19 mouse cellular contexts compared by ENCODE assay signal in genomic region chr7:142699334-142699860, GRCm38 (mm10). TPM values are rescaled to one million over a fixed set of nuclear protein-coding genes. Genes with fewer than 3 reads are reported as not detected.
DNase-seq lines count a peak whose midpoint lies in the region; ATAC-seq and TF ChIP-seq lines count a peak whose summit lies in the region.
"Had no signal": no experiment of that assay in that cellular context is flagged by ENCODE, and none has a peak within 500 bp of the region (broad histone marks: within the 10 kb centered on the region; RNA-seq: fewer than 3 reads in every experiment).

No protein-coding gene starts in this region.

- no peak overlapping the region for H3K4me2 ChIP-seq in embryonic facial prominence, embryonic 14.5 days (ENCODE audit: low read depth, low read length)
- H3K4me2 ChIP-seq in lung, embryonic 14.5 days, result no peak overlapping the region
- H3K4me2 ChIP-seq: liver, embryonic 15.5 days; neural tube, embryonic 13.5 days had no signal

- TF ChIP-seq POLR2A in lung, adult 2 months (IDR thresholded peaks at IDR 0.05; ENCODE audit: borderline replicate concordance, extremely low read depth, low read depth, low read length), result no peak
- TF ChIP-seq POLR2A in cerebellum, adult 2 months (IDR thresholded peaks at IDR 0.05; ENCODE audit: borderline replicate concordance, insufficient read depth, low read length), result no peak

- H3K9ac ChIP-seq in embryonic facial prominence, embryonic 14.5 days (ENCODE audit: low read depth, low read length), result no peak overlapping the region
- H3K9ac ChIP-seq in lung, embryonic 14.5 days, result no peak overlapping the region
- H3K9ac ChIP-seq: forebrain, postnatal 0 days; liver, embryonic 15.5 days; neural tube, embryonic 13.5 days had no signal

- H3K4me1 ChIP-seq in embryonic facial prominence, embryonic 14.5 days (ENCODE audit: control insufficient read depth, insufficient read depth, low read length), result no peaks in the 10 kb centered on the region
- H3K4me1 ChIP-seq in embryonic facial prominence, embryonic 10.5 days, result no peaks in the 10 kb centered on the region
- no peaks in the 10 kb centered on the region for H3K4me1 ChIP-seq in lung, embryonic 14.5 days (ENCODE audit: insufficient read depth)
- H3K4me1 ChIP-seq in lung, adult 2 months (ENCODE audit: control insufficient read depth, insufficient read depth, low read length), result no peaks in the 10 kb centered on the region
- H3K4me1 ChIP-seq in cerebellum, adult 2 months (ENCODE audit: control insufficient read depth, insufficient read depth, low read length), result no peaks in the 10 kb centered on the region
- H3K4me1 ChIP-seq: liver, embryonic 15.5 days; neural tube, embryonic 13.5 days had no signal

- no peak for ATAC-seq in embryonic facial prominence, embryonic 14.5 days (ENCODE audit: low read depth)
- ATAC-seq in lung, embryonic 14.5 days (ENCODE audit: insufficient read depth), result no peak
- no peak for ATAC-seq in activated CD4-positive, CD25-positive, alpha-beta regulatory T cell, adult 4 months
- ATAC-seq: forebrain, postnatal 0 days; midbrain, embryonic 16.5 days had no signal

- H3K27ac ChIP-seq in embryonic facial prominence, embryonic 14.5 days (replicated peaks; ENCODE audit: low read depth, low read length), result no peak overlapping the region
- no peak overlapping the region for H3K27ac ChIP-seq in embryonic facial prominence, embryonic 10.5 days (replicated peaks)
- H3K27ac ChIP-seq in lung, embryonic 14.5 days (ENCODE audit: low read depth), result no peak overlapping the region
- no peak overlapping the region; the same call in 1 of the 2 replicates for H3K27ac ChIP-seq in gastrocnemius, adult 2 months
- H3K27ac ChIP-seq in cerebellum, adult 2 months (ENCODE audit: insufficient read depth, low read length), result no peak overlapping the region
- H3K27ac ChIP-seq: kidney, postnatal 0 days; liver, embryonic 15.5 days; neural tube, embryonic 13.5 days had no signal

- TF ChIP-seq CTCF in lung, embryonic 14.5 days (IDR thresholded peaks at IDR 0.05; ENCODE audit: low read depth), result no peak
- TF ChIP-seq CTCF in lung, adult 2 months (IDR thresholded peaks at IDR 0.05; ENCODE audit: insufficient read depth, low read length), result no peak
- no peak for TF ChIP-seq CTCF in gastrocnemius, adult 2 months (IDR thresholded peaks at IDR 0.05)
- TF ChIP-seq CTCF in cerebellum, adult 2 months (IDR thresholded peaks at IDR 0.05; ENCODE audit: borderline replicate concordance, insufficient read depth, low read depth, low read length), result no peak

- 72% methylated on average over 5 of the region's 5 CpGs for WGBS in embryonic facial prominence, embryonic 14.5 days
- 71% methylated on average over 5 of the region's 5 CpGs for WGBS in embryonic facial prominence, embryonic 10.5 days
- 58% methylated on average over 5 of the region's 5 CpGs for WGBS in lung, embryonic 14.5 days
- 50% methylated on average over 5 of the region's 5 CpGs for WGBS in lung, adult 2 months
- WGBS in cerebellum, adult 2 months, result 64% methylated on average over 5 of the region's 5 CpGs

- no peaks in the 10 kb centered on the region for H3K9me3 ChIP-seq in embryonic facial prominence, embryonic 14.5 days (ENCODE audit: control insufficient read depth, low read length)
- H3K9me3 ChIP-seq in embryonic facial prominence, embryonic 10.5 days, result no peaks in the 10 kb centered on the region
- H3K9me3 ChIP-seq in lung, embryonic 14.5 days (ENCODE audit: low read depth, low read length), result no peaks in the 10 kb centered on the region
- H3K9me3 ChIP-seq: liver, embryonic 15.5 days; neural tube, embryonic 13.5 days had no signal

- intact Hi-C loops in gastrocnemius, adult 2 months (cut with DNase I), result no loop called here
- intact Hi-C loops in heart, postnatal 14 days (cut with DNase I), result no loop called here

- DNase-seq in embryonic facial prominence, embryonic 14.5 days (ENCODE audit: low spot score), result peak; percentile 44
- no peak for DNase-seq in embryonic facial prominence, embryonic 10.5 days (ENCODE audit: low spot score)
- peak; percentile 9 for DNase-seq in lung, embryonic 14.5 days
- no peak for DNase-seq in lung, adult 2 months
- DNase-seq in gastrocnemius, adult 2 months, result peak; percentile 74
- DNase-seq in heart, postnatal 14 days, result peak; percentile 73 to 78
- no peak for DNase-seq in cerebellum, adult 2 months
- DNase-seq: cerebellum, adult 8-10 months; embryo, embryonic 11 days; forebrain, postnatal 0 days; thymus, adult 18-20 months had no signal

- H3K27me3 ChIP-seq in embryonic facial prominence, embryonic 14.5 days (replicated peaks; ENCODE audit: control insufficient read depth, insufficient read depth, low read length), result no peaks in the 10 kb centered on the region
- H3K27me3 ChIP-seq in embryonic facial prominence, embryonic 10.5 days (replicated peaks; ENCODE audit: low read depth, poor library complexity, severe bottlenecking), result no peaks in the 10 kb centered on the region
- no peaks in the 10 kb centered on the region for H3K27me3 ChIP-seq in lung, embryonic 14.5 days (ENCODE audit: insufficient read depth, low read length)
- H3K27me3 ChIP-seq in cerebellum, adult 2 months (ENCODE audit: control insufficient read depth, insufficient read depth, low read length), result no peaks in the 10 kb centered on the region
- H3K27me3 ChIP-seq: liver, embryonic 15.5 days; neural tube, embryonic 13.5 days had no signal

- no peaks in the 10 kb centered on the region for H3K36me3 ChIP-seq in embryonic facial prominence, embryonic 14.5 days (ENCODE audit: control insufficient read depth, insufficient read depth, low read length)
- H3K36me3 ChIP-seq in embryonic facial prominence, embryonic 10.5 days (replicated peaks), result no peaks in the 10 kb centered on the region
- H3K36me3 ChIP-seq in lung, embryonic 14.5 days (ENCODE audit: insufficient read depth), result no peaks in the 10 kb centered on the region
- H3K36me3 ChIP-seq: liver, embryonic 15.5 days; neural tube, embryonic 13.5 days had no signal

- H3K4me3 ChIP-seq in embryonic facial prominence, embryonic 14.5 days (ENCODE audit: low read depth, low read length), result no peak overlapping the region
- H3K4me3 ChIP-seq in embryonic facial prominence, embryonic 10.5 days, result no peak overlapping the region
- no peak overlapping the region for H3K4me3 ChIP-seq in lung, embryonic 14.5 days (ENCODE audit: low read depth, low read length)
- H3K4me3 ChIP-seq in lung, adult 2 months (replicated peaks; ENCODE audit: extremely low read depth, low read depth, low read length), result no peak overlapping the region
- H3K4me3 ChIP-seq in gastrocnemius, adult 2 months, result no peak overlapping the region
- H3K4me3 ChIP-seq in cerebellum, adult 2 months (replicated peaks; ENCODE audit: insufficient read depth, low read depth, low read length), result no peak overlapping the region
- H3K4me3 ChIP-seq: erythroblast, embryonic 14.5 days; liver, embryonic 15.5 days; neural tube, embryonic 13.5 days had no signal

RNA-seq across cellular contexts. Expression of gene Gm49394, which starts 29.7 kb away (rescaled TPM):
- polyA plus RNA-seq in embryonic facial prominence, embryonic 14.5 days (2014; fragmentation: Nextera tagmentation; extraction: Ambion mirVana), result 0.55 and 0.63 TPM in 2 replicates
- not detected in 2 replicates for polyA plus RNA-seq in embryonic facial prominence, embryonic 10.5 days (2016; fragmentation: Nextera tagmentation; extraction: Ambion mirVana)
- not detected in 2 replicates for polyA plus RNA-seq in lung, embryonic 14.5 days (2014; fragmentation: Nextera tagmentation; extraction: Ambion mirVana)
- 0.02 TPM in 1 of 2 replicates, not detected in the other for polyA plus RNA-seq in lung, adult 2 months (2012; rRNA removed)
- not detected for total RNA-seq in gastrocnemius, adult 2 months (2021)
- total RNA-seq in heart, postnatal 14 days (2021), result not detected
- polyA plus RNA-seq in activated CD4-positive, CD25-positive, alpha-beta regulatory T cell, adult 4 months (2017; shearing (Covaris generic)), result not detected
- polyA plus RNA-seq in cerebellum, adult 2 months (2012; rRNA removed), result 0.02 TPM in 1 of 2 replicates, not detected in the other
- total RNA-seq: forebrain, postnatal 0 days had no signal
- polyA plus RNA-seq: heart, embryonic 14.5 days; kidney, postnatal 0 days; limb, embryonic 11.5 days; liver, embryonic 15.5 days; midbrain, embryonic 16.5 days; neural tube, embryonic 13.5 days had no signal

RNA-seq across cellular contexts. Expression of gene Igf2, which starts 32.8 kb away (rescaled TPM):
- 1,478 and 1,518 TPM in 2 replicates for polyA plus RNA-seq in embryonic facial prominence, embryonic 14.5 days (2014; fragmentation: Nextera tagmentation; extraction: Ambion mirVana)
- polyA plus RNA-seq in embryonic facial prominence, embryonic 10.5 days (2016; fragmentation: Nextera tagmentation; extraction: Ambion mirVana), result 360 and 378 TPM in 2 replicates
- polyA plus RNA-seq in lung, embryonic 14.5 days (2014; fragmentation: Nextera tagmentation; extraction: Ambion mirVana), result 437 and 452 TPM in 2 replicates
- polyA plus RNA-seq in lung, adult 2 months (2012; rRNA removed), result 16.9 and 25.4 TPM in 2 replicates
- total RNA-seq in gastrocnemius, adult 2 months (2021), result 10 to 100 TPM; 26.1 to 32.7 TPM
- total RNA-seq in heart, postnatal 14 days (2021), result 100 to 1,000 TPM; 349 to 384 TPM
- under 1 TPM in 1 of 2 experiments, not detected in 1; 0.24 TPM for polyA plus RNA-seq in activated CD4-positive, CD25-positive, alpha-beta regulatory T cell, adult 4 months (2017; shearing (Covaris generic))
- polyA plus RNA-seq in cerebellum, adult 2 months (2012; rRNA removed), result 67.2 and 99.9 TPM in 2 replicates

RNA-seq across cellular contexts. Expression of gene Ins2, which starts 43.8 kb away (rescaled TPM):
- polyA plus RNA-seq in embryonic facial prominence, embryonic 14.5 days (2014; fragmentation: Nextera tagmentation; extraction: Ambion mirVana), result not detected in 2 replicates
- not detected in 2 replicates for polyA plus RNA-seq in embryonic facial prominence, embryonic 10.5 days (2016; fragmentation: Nextera tagmentation; extraction: Ambion mirVana)
- polyA plus RNA-seq in lung, embryonic 14.5 days (2014; fragmentation: Nextera tagmentation; extraction: Ambion mirVana), result not detected in 2 replicates
- 0.37 TPM in 1 of 2 replicates, not detected in the other for polyA plus RNA-seq in lung, adult 2 months (2012; rRNA removed)
- not detected for total RNA-seq in gastrocnemius, adult 2 months (2021)
- not detected for total RNA-seq in heart, postnatal 14 days (2021)
- not detected for polyA plus RNA-seq in activated CD4-positive, CD25-positive, alpha-beta regulatory T cell, adult 4 months (2017; shearing (Covaris generic))
- 0.80 and 0.82 TPM in 2 replicates for polyA plus RNA-seq in cerebellum, adult 2 months (2012; rRNA removed)
- total RNA-seq: forebrain, postnatal 0 days had no signal
- polyA plus RNA-seq: erythroblast, embryonic 14.5 days; kidney, postnatal 0 days; limb, embryonic 11.5 days; neural tube, embryonic 13.5 days had no signal

Comparison
In these comparisons a context has a peak if more than half of its experiments do, and no peak if none do; other contexts are left out.
1. DNase-seq: peak in embryonic facial prominence, embryonic 14.5 days (single experiment), lung, embryonic 14.5 days (single experiment), gastrocnemius, adult 2 months (single experiment) and heart, postnatal 14 days (2 of 2); none in embryonic facial prominence, embryonic 10.5 days (single experiment), lung, adult 2 months (single experiment) and cerebellum, adult 2 months (0 of 2).
2. RNA of gene Igf2, which starts 32.8 kb away (polyA plus RNA-seq): 1,478 to 1,518 TPM in embryonic facial prominence, embryonic 14.5 days, 437 to 452 TPM in lung, embryonic 14.5 days, 360 to 378 TPM in embryonic facial prominence, embryonic 10.5 days, 67.2 to 99.9 TPM in cerebellum, adult 2 months and 16.9 to 25.4 TPM in lung, adult 2 months; 0.24 TPM in activated CD4-positive, CD25-positive, alpha-beta regulatory T cell, adult 4 months; every median in the first group is over 10 times any median in the second.